Mouse (Mus musculus) urinary bladder, postnatal 14 days (tissue): ENCODE data around the gene Pcdh17.

Experiments
- DNase-seq: peaks from one replicate; pipeline ENCODE4 v3.0.0; 2021; ENCODE audit warnings: low spot score

Gene Pcdh17

GRCm38 (mm10) chr14:84443288-84443686, at the start of gene Pcdh17:
Gene Pcdh17, plus strand, starts transcription at chr14:84443563.
- DNase-seq: peak; percentile 92

- DNase-seq: no peak
Measured at GRCm38 (mm10) chr14:84397137-84397536, 46.2 kb upstream of the Pcdh17 start.

- DNase-seq: no peak
Measured at GRCm38 (mm10) chr14:84424736-84425135, 18.6 kb upstream of the Pcdh17 start.

DNA sequence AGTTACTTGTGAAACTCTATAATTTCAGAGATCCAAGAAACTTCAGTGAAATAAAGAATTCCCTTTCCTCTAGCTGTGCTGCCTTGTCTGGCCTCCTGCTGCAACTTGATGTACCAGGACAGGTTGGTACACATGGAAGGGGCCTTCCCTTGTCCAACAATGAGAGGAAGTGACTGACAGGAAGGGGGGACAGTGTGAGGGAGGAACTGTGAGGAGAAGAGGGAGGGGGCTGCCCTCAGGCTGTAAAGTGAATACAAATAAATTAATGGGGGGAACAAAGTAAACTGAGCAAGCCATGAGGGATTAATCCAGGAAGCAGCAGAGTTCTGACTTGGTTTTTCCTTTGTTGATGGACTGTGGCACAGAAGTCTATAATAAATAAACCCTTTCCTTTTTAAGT, 16.7 kb upstream of the Pcdh17 start:
- no peak for DNase-seq

- DNase-seq: peak; percentile 7
Measured at GRCm38 (mm10) chr14:84438066-84438770, 5.1 kb upstream of the Pcdh17 start.

- peak; percentile 3 for DNase-seq
Measured at GRCm38 (mm10) chr14:84440903-84441302, 2.5 kb upstream of the Pcdh17 start.

GRCm38 (mm10) chr14:84442528-84443287, 655 bp upstream of the Pcdh17 start:
- no peak for DNase-seq

- DNase-seq: no peak
Measured at GRCm38 (mm10) chr14:84443761-84444160, 398 bp downstream of the Pcdh17 start.

GRCm38 (mm10) chr14:84444276-84444662, 906 bp downstream of the Pcdh17 start:
- DNase-seq: peak; percentile 3

DNA sequence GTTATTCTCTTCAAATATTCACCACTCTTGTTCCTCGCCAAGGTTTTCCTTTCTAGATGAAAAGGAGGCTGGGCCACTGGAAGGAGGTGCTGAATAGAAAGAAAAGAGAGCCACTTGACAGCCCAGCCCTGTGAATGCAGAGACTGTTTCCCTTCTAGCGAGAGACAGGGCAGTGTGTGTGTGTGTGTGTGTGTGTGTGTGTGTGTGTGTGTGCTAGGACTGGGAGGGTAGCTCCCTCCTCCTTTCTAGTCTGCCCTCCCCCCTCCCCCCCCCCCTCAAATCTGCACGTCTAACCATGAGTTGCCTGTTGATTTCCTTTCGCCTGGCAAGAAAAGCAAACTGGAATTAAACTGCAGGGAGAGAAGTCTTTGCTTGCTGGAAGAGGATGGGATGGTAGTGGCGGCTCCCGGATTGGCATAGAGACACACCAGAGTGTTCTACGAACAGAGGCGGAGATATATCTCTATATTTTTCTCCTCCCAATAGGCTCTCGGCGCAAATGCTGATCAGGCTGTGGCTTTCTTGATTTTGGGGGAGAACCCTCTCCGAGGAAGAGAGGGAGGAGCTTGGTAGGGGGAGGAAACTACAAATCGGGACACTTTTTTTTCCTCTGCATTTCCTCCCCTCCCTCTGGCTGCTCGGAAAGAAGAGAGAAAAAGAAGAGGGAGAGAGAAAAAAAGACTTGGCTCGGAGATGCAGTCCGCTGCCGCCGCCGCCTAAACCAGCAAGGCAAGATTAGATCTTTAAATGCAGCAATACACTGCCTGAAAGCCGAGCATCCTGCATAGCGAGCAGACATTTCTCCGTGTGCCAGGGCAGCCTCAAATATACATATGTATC, 1.5 kb downstream of the Pcdh17 start:
- DNase-seq: no peak

GRCm38 (mm10) chr14:84445503-84446410, 2.4 kb downstream of the Pcdh17 start:
- peak; percentile 4 for DNase-seq

DNA sequence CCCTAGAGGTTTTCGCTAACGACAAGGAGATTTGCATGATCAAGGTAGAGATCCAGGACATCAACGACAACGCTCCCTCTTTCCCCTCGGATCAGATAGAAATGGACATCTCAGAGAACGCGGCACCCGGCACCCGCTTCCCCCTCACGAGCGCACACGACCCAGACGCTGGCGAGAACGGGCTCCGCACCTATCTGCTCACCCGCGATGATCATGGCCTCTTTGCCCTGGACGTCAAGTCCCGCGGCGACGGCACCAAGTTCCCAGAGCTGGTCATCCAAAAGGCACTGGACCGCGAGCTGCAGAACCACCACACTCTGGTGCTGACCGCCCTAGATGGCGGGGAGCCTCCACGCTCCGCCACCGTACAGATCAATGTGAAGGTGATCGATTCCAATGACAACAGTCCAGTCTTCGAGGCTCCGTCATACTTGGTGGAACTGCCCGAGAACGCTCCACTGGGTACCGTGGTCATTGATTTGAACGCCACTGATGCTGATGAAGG, 3.1 kb downstream of the Pcdh17 start:
- DNase-seq: peak; percentile 4

GRCm38 (mm10) chr14:84446941-84447641, 3.7 kb downstream of the Pcdh17 start:
- peak; percentile 25 for DNase-seq

DNA sequence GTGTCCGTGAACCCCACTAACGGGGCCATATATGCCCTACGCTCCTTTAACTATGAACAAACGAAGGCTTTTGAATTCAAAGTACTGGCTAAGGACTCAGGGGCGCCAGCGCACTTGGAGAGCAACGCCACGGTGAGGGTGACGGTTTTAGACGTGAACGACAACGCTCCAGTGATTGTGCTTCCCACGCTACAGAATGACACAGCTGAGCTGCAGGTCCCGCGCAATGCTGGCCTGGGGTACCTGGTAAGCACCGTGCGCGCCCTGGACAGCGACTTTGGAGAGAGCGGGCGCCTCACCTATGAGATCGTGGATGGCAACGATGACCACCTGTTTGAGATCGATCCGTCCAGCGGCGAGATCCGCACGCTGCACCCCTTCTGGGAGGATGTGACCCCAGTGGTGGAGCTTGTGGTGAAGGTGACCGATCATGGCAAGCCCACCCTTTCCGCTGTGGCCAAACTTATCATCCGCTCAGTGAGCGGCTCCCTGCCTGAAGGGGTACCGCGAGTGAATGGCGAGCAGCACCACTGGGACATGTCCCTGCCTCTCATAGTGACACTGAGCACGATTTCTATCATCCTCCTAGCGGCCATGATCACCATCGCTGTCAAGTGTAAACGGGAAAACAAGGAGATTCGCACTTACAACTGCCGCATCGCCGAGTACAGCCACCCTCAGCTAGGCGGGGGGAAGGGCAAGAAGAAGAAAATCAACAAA, 4.5 kb downstream of the Pcdh17 start:
- DNase-seq: peak; percentile 2

DNA sequence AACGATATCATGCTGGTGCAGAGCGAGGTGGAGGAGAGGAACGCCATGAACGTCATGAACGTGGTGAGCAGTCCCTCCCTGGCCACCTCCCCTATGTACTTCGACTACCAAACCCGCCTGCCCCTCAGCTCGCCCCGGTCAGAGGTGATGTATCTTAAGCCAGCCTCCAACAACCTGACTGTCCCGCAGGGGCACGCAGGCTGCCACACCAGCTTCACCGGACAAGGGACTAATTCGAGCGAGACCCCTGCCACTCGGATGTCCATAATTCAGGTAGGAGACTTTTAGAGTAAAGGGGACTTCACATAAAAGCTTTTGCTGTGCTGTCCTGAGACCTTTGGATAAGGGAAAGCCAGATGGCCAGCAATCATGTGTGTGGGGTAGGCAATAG, 5.0 kb downstream of the Pcdh17 start:
- no peak for DNase-seq

GRCm38 (mm10) chr14:84454074-84454845, 10.9 kb downstream of the Pcdh17 start:
- no peak for DNase-seq

GRCm38 (mm10) chr14:84475491-84475890, 32.1 kb downstream of the Pcdh17 start:
- no peak for DNase-seq

GRCm38 (mm10) chr14:84476336-84476735, 33.0 kb downstream of the Pcdh17 start:
- no peak for DNase-seq

- no peak for DNase-seq
Measured at GRCm38 (mm10) chr14:84476906-84477305, 33.5 kb downstream of the Pcdh17 start.
